Mouse (Mus musculus) cerebellum, adult 8-10 months (tissue): Measurements from ENCODE around the gene Calm2.

Experiments used
- DNase-seq: peaks from one replicate; pipeline ENCODE4 v3.0.0; 2022

Calm2 gene

GRCm38 (mm10) chr17:87391242-87391641, 55.5 kb downstream of the Calm2 start:
- no peak for DNase-seq

- DNase-seq, result no peak
Observed at GRCm38 (mm10) chr17:87387068-87387467, 59.7 kb downstream of the Calm2 start.

GRCm38 (mm10) chr17:87385835-87386234, 60.9 kb downstream of the Calm2 start:
- DNase-seq, result no peak
